Mouse (Mus musculus): Measurements from ENCODE around the gene Acss1.

Gene Acss1

DNA sequence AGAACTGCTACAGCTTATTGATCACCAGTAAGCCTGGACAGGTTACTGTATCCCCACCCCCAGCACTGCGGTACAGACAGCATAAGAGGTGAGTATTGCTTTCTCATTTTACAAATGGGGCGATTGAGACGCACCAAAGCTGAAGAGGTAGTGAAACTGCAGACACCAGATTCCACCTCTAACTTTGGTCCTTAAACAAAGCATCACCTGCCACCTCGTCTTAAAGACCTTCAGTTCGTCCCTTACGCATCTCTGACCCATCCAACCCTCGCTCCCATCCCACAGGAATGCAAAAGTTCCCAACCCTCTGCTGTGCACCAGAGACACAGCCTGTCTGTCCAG lies 1.6 kb downstream of the Acss1 start:
- no peak for DNase-seq (ENCODE audit: low read depth, low spot score)

- DNase-seq (ENCODE audit: low read depth, low spot score): no peak
These were observed 2.5 kb downstream of the Acss1 start for GRCm38 (mm10) chr2:150665534-150666451.

- DNase-seq (ENCODE audit: low read depth, low spot score): no peak
These were observed 3.3 kb downstream of the Acss1 start for GRCm38 (mm10) chr2:150665006-150665405.

DNA sequence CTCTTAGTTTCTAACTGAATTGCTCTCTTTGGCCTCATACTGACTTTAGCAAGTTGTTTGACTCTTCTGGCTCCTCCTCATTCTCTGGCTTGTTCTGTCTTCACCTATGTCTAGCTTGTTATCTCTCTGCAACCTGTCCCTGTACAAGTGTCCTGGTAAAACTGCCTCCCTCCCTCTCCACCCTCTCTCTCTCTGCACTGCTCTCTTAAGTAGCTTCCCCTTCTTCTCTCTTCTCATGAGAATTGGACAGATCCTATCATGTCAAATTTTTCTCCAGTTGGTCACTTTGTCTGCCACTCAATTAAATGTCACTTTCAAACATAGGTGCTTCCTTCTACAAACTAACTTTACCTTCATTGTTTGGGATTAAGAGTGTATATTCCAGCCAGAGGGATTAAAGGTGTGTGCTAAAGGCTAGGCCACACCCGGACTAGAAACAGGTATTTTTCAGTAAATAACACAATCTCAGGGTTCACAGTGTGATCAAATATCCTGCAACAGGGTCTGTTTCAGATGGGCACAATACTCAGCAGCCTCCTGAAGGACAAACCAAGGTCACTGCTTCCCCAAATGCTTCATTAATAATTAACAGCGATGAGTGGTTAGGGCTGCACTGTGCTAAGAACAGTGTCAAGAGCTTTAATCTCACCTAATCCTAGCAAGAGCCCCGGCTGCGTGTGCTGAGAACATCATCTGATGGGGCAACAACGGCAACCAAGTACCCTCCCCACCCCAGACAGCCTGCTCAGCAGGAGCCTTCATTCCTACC lies 4.0 kb downstream of the Acss1 start:
- no peak for DNase-seq (ENCODE audit: low read depth, low spot score)

- peak; percentile 91 for DNase-seq (ENCODE audit: low read depth, low spot score)
These were observed 5.0 kb downstream of the Acss1 start for GRCm38 (mm10) chr2:150663255-150663654.

DNA sequence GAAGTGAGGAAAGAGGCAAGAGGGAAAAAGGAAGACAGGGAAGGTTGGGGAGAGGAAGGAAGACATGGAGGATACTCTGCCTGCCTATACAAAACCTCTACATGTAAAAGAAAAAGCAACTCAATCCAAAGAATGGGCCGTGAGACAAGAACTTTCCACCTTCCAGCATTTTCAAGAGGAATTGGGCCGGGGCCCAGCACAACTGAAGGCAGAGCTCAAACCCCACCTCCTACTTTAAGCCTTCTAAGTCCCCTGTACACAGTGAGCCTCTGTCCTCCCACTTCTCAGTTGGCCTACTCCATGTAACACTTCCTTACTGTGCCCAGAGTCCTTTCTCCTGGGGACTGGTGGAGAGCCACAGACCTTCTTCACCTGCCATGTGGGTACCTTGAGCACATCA lies 6.3 kb downstream of the Acss1 start:
- DNase-seq (ENCODE audit: low read depth, low spot score): no peak

DNA sequence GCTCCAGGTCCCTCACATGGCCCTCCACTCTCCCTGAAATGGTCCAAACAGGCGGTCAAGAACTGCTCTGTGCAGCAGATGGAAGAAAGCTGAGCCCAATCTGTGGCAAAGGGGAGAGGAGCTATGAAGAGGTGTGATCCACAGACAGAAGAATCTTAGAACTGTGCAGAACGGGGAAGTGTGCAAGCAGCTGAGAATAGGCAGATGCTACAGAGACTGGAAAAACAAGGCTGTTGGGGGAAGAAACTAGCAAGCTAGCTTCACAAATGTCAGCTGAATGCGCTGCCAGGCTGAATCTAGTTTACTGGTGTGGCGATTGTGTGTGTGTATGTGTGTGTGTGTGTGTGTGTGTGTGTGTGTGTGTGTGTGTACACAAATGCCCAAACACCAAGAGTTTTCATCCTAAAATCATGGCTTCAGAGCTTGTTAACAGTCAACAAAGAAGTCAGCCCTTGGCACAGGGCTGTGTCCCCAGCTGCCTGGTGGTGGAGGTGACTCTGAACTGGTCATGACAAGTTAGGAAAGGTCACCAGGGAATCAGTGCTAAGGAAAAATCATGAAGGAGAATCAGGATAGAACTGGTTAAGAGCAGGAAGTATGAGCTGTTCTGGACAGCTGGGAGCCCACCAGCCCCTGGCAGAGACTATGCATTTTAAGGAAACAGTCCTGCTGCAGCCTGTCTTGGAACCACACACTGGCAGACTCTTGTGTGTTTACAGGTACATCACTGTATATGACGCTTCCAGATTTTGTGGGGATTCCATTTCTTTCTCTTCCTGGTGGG lies 7.4 kb downstream of the Acss1 start:
- peak; percentile 56 for DNase-seq (ENCODE audit: low read depth, low spot score)

GRCm38 (mm10) chr2:150660049-150660448 lies 8.3 kb downstream of the Acss1 start:
- no peak for DNase-seq (ENCODE audit: low read depth, low spot score)

DNA sequence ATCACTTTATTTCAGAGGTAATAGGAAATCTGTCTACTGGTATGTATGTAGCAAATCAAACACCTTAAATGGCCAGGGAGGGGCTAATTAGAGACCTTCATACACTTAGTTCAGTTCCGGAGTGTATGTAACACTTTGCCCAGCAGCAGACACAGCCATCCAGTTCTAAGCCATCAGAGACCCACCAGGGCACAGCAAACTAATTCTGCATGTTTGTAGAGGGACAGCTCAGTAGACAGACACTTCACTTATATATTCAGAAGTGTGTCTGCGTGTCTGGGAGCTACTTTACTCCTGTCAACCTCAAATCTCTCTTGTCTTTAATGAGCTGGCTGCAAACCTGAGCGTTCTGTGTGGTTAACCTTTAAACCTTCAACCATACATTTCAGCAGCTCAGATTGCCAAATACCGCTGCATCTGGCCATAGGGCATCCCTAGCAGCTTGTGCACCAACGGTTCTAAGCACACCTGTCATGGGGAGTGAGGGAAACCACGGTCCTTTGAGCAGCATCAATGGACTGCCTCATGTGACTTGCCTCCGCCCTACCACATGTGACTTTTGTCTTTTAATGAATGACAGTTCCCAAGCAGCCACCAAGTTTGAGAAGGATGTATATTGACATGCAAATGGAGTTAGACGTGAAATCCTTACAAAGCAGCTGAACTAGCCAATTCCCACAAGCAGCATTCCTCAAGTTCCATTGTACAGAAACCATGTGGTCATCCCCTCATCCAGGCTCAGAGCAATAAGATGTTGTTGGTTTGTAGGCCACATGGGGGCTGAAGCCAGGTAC lies 11.1 kb downstream of the Acss1 start:
- DNase-seq (ENCODE audit: low read depth, low spot score): no peak

- DNase-seq (ENCODE audit: low read depth, low spot score): no peak
These were observed 12.2 kb downstream of the Acss1 start for GRCm38 (mm10) chr2:150656112-150656511.

DNA sequence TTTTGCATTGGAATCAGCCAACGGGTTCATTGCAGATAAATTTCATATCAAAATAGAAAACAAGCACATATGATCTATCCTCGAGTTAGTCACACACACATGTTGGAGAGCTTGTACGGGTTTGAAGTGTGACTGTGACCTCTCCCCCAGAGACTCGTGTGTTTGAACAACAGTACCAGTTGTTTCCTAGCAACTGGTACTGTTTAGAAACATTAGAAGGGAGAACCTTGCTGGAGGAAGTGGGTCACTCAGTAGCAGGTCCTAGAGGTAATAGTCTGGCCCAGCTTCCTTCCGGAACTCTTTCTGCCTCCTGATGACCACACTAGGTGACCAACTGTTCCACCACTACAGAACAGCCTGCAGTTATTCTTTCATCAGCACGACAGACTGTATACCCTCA lies 13.0 kb downstream of the Acss1 start:
- no peak for DNase-seq (ENCODE audit: low read depth, low spot score)

GRCm38 (mm10) chr2:150654814-150655213 lies 13.5 kb downstream of the Acss1 start:
- DNase-seq (ENCODE audit: low read depth, low spot score): no peak

GRCm38 (mm10) chr2:150651366-150651765 lies 16.9 kb downstream of the Acss1 start:
- DNase-seq (ENCODE audit: low read depth, low spot score): no peak

DNA sequence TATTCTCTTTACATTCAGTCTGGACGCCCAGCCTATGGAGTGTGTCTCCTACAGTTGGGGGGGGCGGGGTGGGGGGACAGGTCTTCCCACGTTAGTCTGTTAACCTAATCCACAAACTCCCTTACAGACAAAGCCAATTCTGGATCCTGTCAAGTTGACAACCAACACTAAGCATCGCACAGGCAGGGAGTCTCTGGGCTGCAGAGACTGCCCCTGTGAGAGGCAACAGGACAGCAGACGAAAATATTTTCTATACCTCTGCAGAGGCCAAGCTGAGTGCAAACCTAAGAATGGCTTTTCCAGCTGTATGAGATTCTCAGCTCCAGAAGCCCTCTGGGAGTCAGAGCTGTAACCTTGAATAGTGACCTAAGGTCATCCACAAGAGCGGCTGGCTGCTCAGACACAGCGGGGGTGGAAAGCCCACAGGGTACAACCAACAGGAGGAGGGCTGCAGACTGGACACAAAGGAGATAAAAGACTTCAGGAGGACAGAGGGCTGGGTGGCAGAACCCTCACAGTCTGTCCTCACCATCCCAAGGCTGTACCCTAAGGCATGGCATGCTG lies 17.7 kb downstream of the Acss1 start:
- no peak for DNase-seq (ENCODE audit: low read depth, low spot score)

GRCm38 (mm10) chr2:150648300-150648895 lies 19.9 kb downstream of the Acss1 start:
- DNase-seq (ENCODE audit: low read depth, low spot score): no peak

DNA sequence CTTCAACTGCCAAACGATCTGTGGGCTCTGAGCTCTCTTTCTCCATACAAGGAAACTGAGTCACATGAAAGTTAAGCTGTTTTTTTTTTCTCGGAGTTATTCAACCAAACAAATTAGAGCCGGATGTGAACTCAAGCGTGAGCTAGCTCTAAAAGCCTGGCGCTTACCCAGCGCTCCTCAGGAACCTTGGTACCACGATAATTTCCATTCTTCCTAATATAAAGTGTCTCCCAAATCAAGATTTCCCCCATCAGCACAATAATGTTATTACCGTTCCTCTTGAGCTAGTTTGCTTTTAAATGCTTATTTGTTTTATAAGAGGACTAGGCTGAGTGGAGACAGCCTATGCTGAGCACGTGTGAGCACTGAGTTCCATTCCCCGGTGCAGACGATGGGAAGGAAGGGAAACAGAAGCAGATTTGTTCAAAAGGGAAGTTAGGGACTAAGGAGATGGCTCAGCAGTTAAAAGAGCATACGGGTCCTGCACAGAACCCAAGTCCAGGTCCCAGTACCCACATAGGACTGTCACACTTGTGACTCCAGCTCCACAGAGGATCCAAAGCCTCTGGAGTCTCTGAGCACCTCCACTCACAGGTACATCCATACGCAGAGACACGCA lies 20.5 kb downstream of the Acss1 start:
- no peak for DNase-seq (ENCODE audit: low read depth, low spot score)

GRCm38 (mm10) chr2:150646411-150647121 lies 21.7 kb downstream of the Acss1 start:
- no peak for DNase-seq (ENCODE audit: low read depth, low spot score)

DNA sequence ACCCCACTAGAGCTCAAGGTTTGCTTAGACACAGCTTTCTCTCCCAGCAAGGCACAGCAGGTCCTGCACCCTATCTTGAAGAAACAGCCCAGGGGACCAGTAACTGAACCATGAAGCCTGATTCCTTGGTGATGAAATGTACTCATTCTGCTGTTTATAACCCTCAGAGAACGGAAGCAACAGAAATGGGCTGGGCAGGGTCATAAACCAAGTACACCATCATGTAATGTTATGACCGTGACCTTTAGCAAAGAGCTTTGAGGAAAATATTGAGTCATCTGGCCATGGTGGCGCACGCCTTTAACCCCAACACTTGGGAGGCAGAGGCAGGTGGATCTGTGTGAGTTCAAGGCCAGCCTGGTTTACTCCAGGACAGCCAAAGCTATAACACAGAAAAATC lies 23.1 kb downstream of the Acss1 start:
- DNase-seq (ENCODE audit: low read depth, low spot score): no peak

GRCm38 (mm10) chr2:150643726-150644415 lies 24.4 kb downstream of the Acss1 start:
- peak; percentile 60 for DNase-seq (ENCODE audit: low read depth, low spot score)
